ENCODE assay signal across 19 mouse cellular contexts in genomic region chr2:103944859-103945258, GRCm38 (mm10). TPM values are rescaled to one million over a fixed set of nuclear protein-coding genes. Genes with fewer than 3 reads are reported as not detected.
A peak's percentile ranks its signal among the peaks of the same experiment; 100 is the strongest.
DNase-seq lines count a peak whose midpoint lies in the region; ATAC-seq lines count a peak whose summit lies in the region.
"Had no signal": no experiment of that assay in that cellular context is flagged by ENCODE, and none has a peak within 500 bp of the region (broad histone marks: within the 10 kb centered on the region; RNA-seq: fewer than 3 reads in every experiment).

No protein-coding gene starts in this region.

- no peaks in the 10 kb centered on the region for H3K36me3 ChIP-seq in megakaryocyte, embryonic 14.5 days (replicated peaks; ENCODE audit: low read length)
- no peaks in the 10 kb centered on the region for H3K36me3 ChIP-seq in kidney, embryonic 16.5 days (ENCODE audit: insufficient read depth, low read length)
- H3K36me3 ChIP-seq: intestine, embryonic 15.5 days; limb, embryonic 15.5 days; neural tube, embryonic 12.5 days; stomach, embryonic 15.5 days had no signal

- H3K27ac ChIP-seq in kidney, embryonic 16.5 days (ENCODE audit: low read length), result no peak overlapping the region
- H3K27ac ChIP-seq: intestine, embryonic 15.5 days; limb, embryonic 15.5 days; neural tube, embryonic 12.5 days; stomach, embryonic 15.5 days had no signal

- no peaks in the 10 kb centered on the region for H3K27me3 ChIP-seq in megakaryocyte, embryonic 14.5 days (replicated peaks)
- no peaks in the 10 kb centered on the region for H3K27me3 ChIP-seq in kidney, embryonic 16.5 days (ENCODE audit: insufficient read depth, low read length)
- H3K27me3 ChIP-seq: intestine, embryonic 15.5 days; limb, embryonic 15.5 days; neural tube, embryonic 12.5 days; stomach, embryonic 15.5 days had no signal

- peaks cover 94% of the 10 kb centered on the region for H3K4me1 ChIP-seq in megakaryocyte, embryonic 14.5 days
- H3K4me1 ChIP-seq in kidney, embryonic 16.5 days (ENCODE audit: insufficient read depth, low read length), result no peaks in the 10 kb centered on the region
- H3K4me1 ChIP-seq: intestine, embryonic 15.5 days; neural tube, embryonic 12.5 days; stomach, embryonic 15.5 days had no signal

- no peak overlapping the region for H3K4me2 ChIP-seq in kidney, embryonic 16.5 days (replicated peaks; ENCODE audit: low read depth, low read length)
- H3K4me2 ChIP-seq: intestine, embryonic 15.5 days; limb, embryonic 15.5 days; neural tube, embryonic 12.5 days; stomach, embryonic 15.5 days had no signal

- H3K9me3 ChIP-seq in megakaryocyte, embryonic 14.5 days, result no peaks in the 10 kb centered on the region
- H3K9me3 ChIP-seq in kidney, embryonic 16.5 days (ENCODE audit: low read length), result no peaks in the 10 kb centered on the region
- H3K9me3 ChIP-seq: intestine, embryonic 15.5 days; limb, embryonic 15.5 days; neural tube, embryonic 12.5 days; stomach, embryonic 15.5 days had no signal

- peak; percentile 9 for DNase-seq in CD4-positive, CD25-positive, alpha-beta regulatory T cell, adult 2 months (ENCODE audit: low read depth, low spot score)
- DNase-seq in 416B (ENCODE audit: low read depth), result peak; percentile 94
- peak; percentile 15 for DNase-seq in brain, adult 2 months (ENCODE audit: low read depth, low spot score)
- no peak for DNase-seq in cerebellum, adult 11-12 months
- no peak for DNase-seq in urinary bladder, adult 18-20 months (ENCODE audit: low spot score in 2 of 2)
- DNase-seq: adrenal gland, adult 8-10 months; cerebellum, adult 9-11 months; embryo, embryonic 11 days; kidney, postnatal 10 days; lung, postnatal 14 days had no signal

- WGBS in kidney, embryonic 16.5 days, result 89% methylated on average over 2 of the region's 2 CpGs

- no peak for ATAC-seq in CD4-positive, CD25-positive, alpha-beta regulatory T cell, adult 4 months
- no peak for ATAC-seq in kidney, embryonic 16.5 days (ENCODE audit: low FRiP score, low TSS enrichment)
- ATAC-seq: forebrain, embryonic 14.5 days; intestine, embryonic 15.5 days; midbrain, embryonic 16.5 days had no signal

- peak overlapping the region; percentile 73 for H3K4me3 ChIP-seq in megakaryocyte, embryonic 14.5 days (replicated peaks)
- no peak overlapping the region for H3K4me3 ChIP-seq in kidney, embryonic 16.5 days (ENCODE audit: low read length)
- H3K4me3 ChIP-seq: intestine, embryonic 15.5 days; limb, embryonic 15.5 days; neural tube, embryonic 12.5 days; stomach, embryonic 15.5 days had no signal

- no peak overlapping the region for H3K9ac ChIP-seq in kidney, embryonic 16.5 days (replicated peaks; ENCODE audit: low read length)
- H3K9ac ChIP-seq: intestine, embryonic 15.5 days; limb, embryonic 15.5 days; neural tube, embryonic 12.5 days; stomach, embryonic 15.5 days had no signal

RNA-seq across cellular contexts. Expression of gene Lmo2, which starts 12.9 kb away (rescaled TPM):
- 1 to 10 TPM in 1 of 2 experiments, under 1 TPM in 1; 0.38 to 2.1 TPM for polyA plus RNA-seq in CD4-positive, CD25-positive, alpha-beta regulatory T cell, adult 4 months (2017; shearing (Covaris generic))
- polyA plus RNA-seq in megakaryocyte, embryonic 14.5 days (2012; ENCODE audit: insufficient read depth, low replicate concordance), result 436 and 585 TPM in 2 replicates
- 33.1 and 34.9 TPM in 2 replicates for polyA plus RNA-seq in kidney, embryonic 16.5 days (2015; fragmentation: Nextera tagmentation; extraction: Ambion mirVana)

Comparison
In these comparisons a context has a peak if more than half of its experiments do, and no peak if none do; other contexts are left out.
1. DNase-seq: peak in CD4-positive, CD25-positive, alpha-beta regulatory T cell, adult 2 months (single experiment), 416B (single experiment) and brain, adult 2 months (single experiment); none in cerebellum, adult 11-12 months (single experiment) and urinary bladder, adult 18-20 months (0 of 2).
2. RNA of gene Lmo2, which starts 12.9 kb away (polyA plus RNA-seq): 436 to 585 TPM in megakaryocyte, embryonic 14.5 days; 33.1 to 34.9 TPM in kidney, embryonic 16.5 days and 0.38 to 2.1 TPM in CD4-positive, CD25-positive, alpha-beta regulatory T cell, adult 4 months; every median in the first group is over 10 times any median in the second.